Mouse (Mus musculus) ES-E14 (cell line): Measurements from ENCODE around the gene Pip4k2b. TPM values are rescaled to one million over a fixed set of nuclear protein-coding genes. Genes with fewer than 3 reads are reported as not detected.

Experiments
- DNase-seq: peaks from one replicate; pipeline ENCODE4 v3.0.0-alpha.2; 2013; ENCODE audit warnings: low read depth, low spot score
- H3K27ac ChIP-seq: 2 replicates; pipeline ENCODE4 v1.5.1; 2012; ENCODE audit warnings: low read depth, mild to moderate bottlenecking, low read length, moderate library complexity, mixed read lengths; ENCODE audit not compliant: poor library complexity, insufficient read depth, severe bottlenecking
- H3K36me3 ChIP-seq: 2 replicates; pipeline ENCODE4 v1.6.1; 2012; ENCODE audit warnings: mild to moderate bottlenecking, low read length, moderate library complexity, mixed read lengths; ENCODE audit not compliant: control insufficient read depth, poor library complexity, insufficient read depth, severe bottlenecking
- H3K4me1 ChIP-seq, 2 experiments: fragments of 150-350 bp in 1 of 2; sonication (generic) in 1 of 2; 2 replicates each; pipeline ENCODE4 v1.6.1; 2012; ENCODE audit warnings: low read length in 2 of 2, mild to moderate bottlenecking in 1 of 2, mixed read lengths in 1 of 2; ENCODE audit not compliant: control insufficient read depth in 2 of 2, insufficient read depth in 2 of 2, poor library complexity in 1 of 2
- H3K4me3 ChIP-seq, 2 experiments: fragments of 150-350 bp in 1 of 2; sonication (generic) in 1 of 2; 2 replicates each; pipeline ENCODE4 v1.5.1; 2012; ENCODE audit warnings: low read length in 2 of 2, low read depth in 1 of 2, mild to moderate bottlenecking in 1 of 2, mixed read lengths in 1 of 2; ENCODE audit not compliant: insufficient read depth in 1 of 2, poor library complexity in 1 of 2, severe bottlenecking in 1 of 2
- H3K9ac ChIP-seq: 2 replicates; pipeline ENCODE4 v1.6.1; 2012; ENCODE audit warnings: low read depth, mild to moderate bottlenecking, low read length, mixed read lengths; ENCODE audit not compliant: poor library complexity, insufficient read depth, severe bottlenecking
- H3K9me3 ChIP-seq: fragments of 150-350 bp; sonication (generic); 2 replicates; pipeline ENCODE4 v1.6.1; 2012; ENCODE audit warnings: low read depth, mild to moderate bottlenecking, low read length; ENCODE audit not compliant: control insufficient read depth, insufficient read depth
- CHD2 ChIP-seq: IDR thresholded peaks from 2 replicates; pipeline ENCODE4 v1.6.1; 2014; ENCODE audit warnings: mild to moderate bottlenecking, low read depth, low read length, inconsistent platforms
- HCFC1 ChIP-seq: IDR thresholded peaks from 2 replicates; pipeline ENCODE4 v1.6.1; 2012; ENCODE audit warnings: low read length, inconsistent platforms, borderline replicate concordance; ENCODE audit not compliant: insufficient read depth
- MAFK ChIP-seq: IDR thresholded peaks from 2 replicates; pipeline ENCODE4 v1.6.1; 2014; ENCODE audit warnings: mild to moderate bottlenecking, low read depth, low read length, inconsistent platforms; ENCODE audit not compliant: insufficient read depth
- ZC3H11A ChIP-seq: IDR thresholded peaks from 2 replicates; pipeline ENCODE4 v1.6.1; 2012; ENCODE audit warnings: low read depth, mild to moderate bottlenecking, inconsistent platforms, low read length, borderline replicate concordance
- ZNF384 ChIP-seq: IDR thresholded peaks from 2 replicates; pipeline ENCODE4 v1.6.1; 2012; ENCODE audit warnings: low read depth, low read length, inconsistent platforms
- in situ Hi-C, 2 experiments: fragments of 600-800 bp; cut with MboI; formaldehyde crosslinking; loops; one replicate each; pipeline ENCODE4 v1.15.1; 2025; ENCODE audit warnings: low sequenced_read_pairs in 2 of 2, inconsistent platforms in 1 of 2; ENCODE audit not compliant: unreplicated experiment in 2 of 2
- total RNA-seq: library from RNA; depleted of rRNA; stranded (reverse); fragments of 300-350 nt; gene quantifications from 2 replicates; pipeline ENCODE4 v1.2.3, GENCODE M21; 2012

The Pip4k2b gene
- total RNA-seq, 1 experiment: 31.3 TPM

- no peak overlapping the region for H3K4me3 ChIP-seq
- in situ Hi-C loops: no loop called here
- H3K27ac ChIP-seq: no peak overlapping the region
- H3K9ac ChIP-seq: no peak overlapping the region
- H3K4me1 ChIP-seq: peaks cover 15 to 38% of the 10 kb centered on the region in 2 experiments
- peaks cover 70% of the 10 kb centered on the region for H3K36me3 ChIP-seq
- no peaks in the 10 kb centered on the region for H3K9me3 ChIP-seq
- TF ChIP-seq MAFK: no peak
- no peak for TF ChIP-seq ZNF384
- no peak for TF ChIP-seq ZC3H11A
- no peak for TF ChIP-seq HCFC1
- no peak for TF ChIP-seq CHD2
- DNase-seq: no peak
Measured at GRCm38 (mm10) chr11:97680430-97680829, 64.1 kb downstream of the Pip4k2b start.

DNA sequence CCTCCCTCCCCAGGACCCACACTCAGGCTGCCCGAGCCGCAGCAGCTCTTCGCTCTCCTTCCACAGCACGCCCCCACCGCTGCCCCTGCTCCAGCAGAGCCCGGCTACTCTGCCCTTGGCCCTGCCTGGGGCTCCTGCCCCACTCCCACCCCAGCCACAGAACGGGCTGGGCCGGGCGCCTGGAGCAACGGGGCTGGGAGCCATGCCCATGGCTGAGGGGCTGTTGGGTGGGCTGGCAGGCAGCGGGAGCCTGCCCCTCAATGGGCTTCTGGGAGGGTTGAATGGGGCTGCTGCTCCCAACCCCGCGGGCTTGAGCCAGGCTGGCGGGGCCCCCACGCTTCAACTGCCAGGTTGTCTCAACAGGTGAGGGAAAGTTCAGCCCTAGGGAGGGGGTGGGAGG is 66.2 kb downstream of the Pip4k2b start:
- no peaks in the 10 kb centered on the region for H3K9me3 ChIP-seq
- H3K27ac ChIP-seq: no peak overlapping the region
- H3K36me3 ChIP-seq: peaks cover 92% of the 10 kb centered on the region
- H3K4me1 ChIP-seq: peaks cover 12 to 49% of the 10 kb centered on the region in 2 experiments
- peak overlapping the region in 1 of 2 experiments; percentile 37; a peak in 1 of 4 replicates for H3K4me3 ChIP-seq
- H3K9ac ChIP-seq: peak overlapping the region; percentile 1; the same call in 1 of the 2 replicates
- TF ChIP-seq CHD2 (no peak), ZNF384 (no peak), HCFC1 (no peak), ZC3H11A (no peak), MAFK (no peak)
- DNase-seq: no peak
- in situ Hi-C loops: no loop called here

DNA sequence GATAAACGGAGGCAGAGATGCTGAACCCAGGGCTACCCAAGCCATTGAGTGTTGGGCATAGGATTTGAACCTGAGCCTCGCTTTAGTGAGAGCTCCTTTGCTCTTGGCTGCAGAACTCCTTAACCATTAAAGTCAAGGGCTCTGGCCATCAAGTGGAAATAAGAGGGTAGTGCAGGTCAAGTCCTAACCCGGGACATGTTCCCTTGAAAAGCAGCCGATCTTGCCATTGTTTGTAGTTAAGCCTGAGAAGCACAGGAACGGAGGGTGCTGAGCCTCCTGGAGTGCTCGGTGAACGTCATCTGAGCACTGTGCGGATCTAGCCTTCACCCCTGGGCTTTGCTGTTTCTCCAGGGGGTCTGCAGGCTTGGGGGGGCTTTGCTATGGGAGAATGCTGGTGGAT is 66.7 kb downstream of the Pip4k2b start:
- Histone ChIP-seq H3K27ac (no peak overlapping the region), H3K4me1 (peaks cover 13 to 53% of the 10 kb centered on the region in 2 experiments), H3K9ac (peak overlapping the region; percentile 1; the same call in 1 of the 2 replicates), H3K9me3 (no peaks in the 10 kb centered on the region), H3K36me3 (peaks cover 96% of the 10 kb centered on the region), H3K4me3 (peak overlapping the region; percentile 16 to 37; a peak in 3 of 4 replicates)
- no peak for DNase-seq
- TF ChIP-seq HCFC1: no peak
- TF ChIP-seq MAFK: no peak
- TF ChIP-seq CHD2: no peak
- no peak for TF ChIP-seq ZNF384
- no peak for TF ChIP-seq ZC3H11A
- in situ Hi-C loops: no loop called here

GRCm38 (mm10) chr11:97677381-97677780 is 67.1 kb downstream of the Pip4k2b start:
- Histone ChIP-seq H3K4me1 (peaks cover 17 to 55% of the 10 kb centered on the region in 2 experiments), H3K27ac (no peak overlapping the region), H3K9me3 (no peaks in the 10 kb centered on the region), H3K36me3 (peaks cover 97% of the 10 kb centered on the region), H3K9ac (no peak overlapping the region), H3K4me3 (peak overlapping the region; percentile 1 to 23; a peak in 1 of 4 replicates)
- in situ Hi-C loops: no loop called here
- TF ChIP-seq CHD2 (no peak), ZNF384 (no peak), HCFC1 (no peak), ZC3H11A (no peak), MAFK (no peak)
- DNase-seq: no peak
